Mouse (Mus musculus): ENCODE measurements around the gene Spata46. TPM values are rescaled to one million over a fixed set of nuclear protein-coding genes. Genes with fewer than 3 reads are reported as not detected.

The Spata46 gene
- polyA plus RNA-seq, 1 experiment from 2014 or later = 0.53 TPM

- TF ChIP-seq CTCF (IDR thresholded peaks at IDR 0.05) (peak; percentile 90), EP300 (IDR thresholded peaks at IDR 0.05) (0 out of 2 replicates have a peak, but pooled peaks have one; percentile 16)
- peak; percentile 91 for DNase-seq (ENCODE audit: low spot score)
- H3K4me1 ChIP-seq (ENCODE audit: insufficient read depth, low read depth, low read length) = no peaks in the 10 kb centered on the region
- peaks cover 2% of the 10 kb centered on the region; the same call in 1 of the 2 replicates for H3K9me3 ChIP-seq (ENCODE audit: low read length)
- ATAC-seq = peak; percentile 50
- WGBS = 30% methylated on average over 9 of the region's 9 CpGs
- no peaks in the 10 kb centered on the region for H3K27me3 ChIP-seq (replicated peaks; ENCODE audit: insufficient read depth, low read length)
- no peak overlapping the region for H3K4me3 ChIP-seq (ENCODE audit: low read depth, low read length)
- H3K4me2 ChIP-seq (replicated peaks; ENCODE audit: low read depth, low read length) = no peak overlapping the region
- no peak overlapping the region for H3K27ac ChIP-seq (ENCODE audit: low read length)
- H3K9ac ChIP-seq (replicated peaks; ENCODE audit: low read depth) = no peak overlapping the region
- no peaks in the 10 kb centered on the region for H3K36me3 ChIP-seq (ENCODE audit: insufficient read depth, low read length)
Measured at GRCm38 (mm10) chr1:170292239-170292951, 16.2 kb upstream of the Spata46 start.

GRCm38 (mm10) chr1:170293257-170293656, 15.3 kb upstream of the Spata46 start:
- WGBS = 73% methylated on average over 5 of the region's 5 CpGs
- DNase-seq (ENCODE audit: low spot score) = no peak

GRCm38 (mm10) chr1:170294786-170295570, 13.6 kb upstream of the Spata46 start:
- H3K9me3 ChIP-seq (ENCODE audit: low read length) = no peaks in the 10 kb centered on the region
- TF ChIP-seq CTCF (IDR thresholded peaks at IDR 0.05) = no peak
- no peak for TF ChIP-seq EP300 (IDR thresholded peaks at IDR 0.05)
- no peak for ATAC-seq
- no peak overlapping the region for H3K4me2 ChIP-seq (replicated peaks; ENCODE audit: low read depth, low read length)
- WGBS = 68% methylated on average over 15 of the region's 15 CpGs
- H3K9ac ChIP-seq (replicated peaks; ENCODE audit: low read depth) = no peak overlapping the region
- H3K4me3 ChIP-seq (ENCODE audit: low read depth, low read length) = no peak overlapping the region
- no peak overlapping the region for H3K27ac ChIP-seq (ENCODE audit: low read length)
- H3K36me3 ChIP-seq (ENCODE audit: insufficient read depth, low read length) = no peaks in the 10 kb centered on the region
- H3K27me3 ChIP-seq (replicated peaks; ENCODE audit: insufficient read depth, low read length) = no peaks in the 10 kb centered on the region
- DNase-seq (ENCODE audit: low spot score) = no peak
- no peaks in the 10 kb centered on the region for H3K4me1 ChIP-seq (ENCODE audit: insufficient read depth, low read depth, low read length)

More at GRCm38 (mm10) chr1:170293257-170293656, 15.3 kb upstream of the Spata46 start:
- no peaks in the 10 kb centered on the region for H3K4me1 ChIP-seq (ENCODE audit: insufficient read depth, low read depth, low read length)
- no peaks in the 10 kb centered on the region for H3K36me3 ChIP-seq (ENCODE audit: insufficient read depth, low read length)
- H3K4me3 ChIP-seq (ENCODE audit: low read depth, low read length) = no peak overlapping the region
- H3K9ac ChIP-seq (replicated peaks; ENCODE audit: low read depth) = no peak overlapping the region
- no peaks in the 10 kb centered on the region for H3K27me3 ChIP-seq (replicated peaks; ENCODE audit: insufficient read depth, low read length)
- ATAC-seq = no peak
- H3K27ac ChIP-seq (ENCODE audit: low read length) = no peak overlapping the region
- H3K9me3 ChIP-seq (ENCODE audit: low read length) = peaks cover 2% of the 10 kb centered on the region; the same call in 1 of the 2 replicates
- H3K4me2 ChIP-seq (replicated peaks; ENCODE audit: low read depth, low read length) = no peak overlapping the region
- TF ChIP-seq EP300 (IDR thresholded peaks at IDR 0.05) (no peak), CTCF (IDR thresholded peaks at IDR 0.05) (no peak)

DNA sequence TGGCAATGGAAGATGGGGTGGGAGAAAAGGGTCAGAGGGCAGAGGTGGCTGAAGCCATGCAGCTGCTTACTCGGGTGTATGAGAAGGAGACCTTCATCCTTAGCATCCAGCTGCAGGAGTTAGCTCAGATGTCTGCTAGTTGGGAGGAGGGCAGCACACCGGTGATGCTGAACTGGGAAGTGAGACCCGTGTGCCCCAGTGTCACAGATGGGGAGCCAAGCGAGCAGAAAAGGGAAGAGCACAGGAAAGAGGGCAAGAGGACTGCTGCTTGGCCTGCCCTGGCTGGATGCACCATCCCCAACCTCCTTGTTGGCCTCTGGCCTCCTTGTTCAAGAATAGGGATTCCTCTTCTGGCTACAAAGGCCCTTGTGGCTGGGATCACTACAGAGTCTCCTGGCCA, 9.1 kb upstream of the Spata46 start:
- TF ChIP-seq EP300 (IDR thresholded peaks at IDR 0.05) = no peak
- no peak for TF ChIP-seq CTCF (IDR thresholded peaks at IDR 0.05)
- no peak for DNase-seq (ENCODE audit: low spot score)
- no peak for ATAC-seq
- WGBS = 73% methylated on average over 4 of the region's 4 CpGs
- H3K36me3 ChIP-seq (ENCODE audit: insufficient read depth, low read length) = no peaks in the 10 kb centered on the region
- no peak overlapping the region for H3K4me3 ChIP-seq (ENCODE audit: low read depth, low read length)
- no peaks in the 10 kb centered on the region for H3K27me3 ChIP-seq (replicated peaks; ENCODE audit: insufficient read depth, low read length)
- H3K4me2 ChIP-seq (replicated peaks; ENCODE audit: low read depth, low read length) = no peak overlapping the region
- H3K27ac ChIP-seq (ENCODE audit: low read length) = no peak overlapping the region
- H3K4me1 ChIP-seq (ENCODE audit: insufficient read depth, low read depth, low read length) = no peaks in the 10 kb centered on the region
- no peak overlapping the region for H3K9ac ChIP-seq (replicated peaks; ENCODE audit: low read depth)
- no peaks in the 10 kb centered on the region for H3K9me3 ChIP-seq (ENCODE audit: low read length)

- ATAC-seq (no peak), DNase-seq (ENCODE audit: low spot score) (no peak)
- no peaks in the 10 kb centered on the region for H3K4me1 ChIP-seq (ENCODE audit: insufficient read depth, low read depth, low read length)
- no peaks in the 10 kb centered on the region for H3K9me3 ChIP-seq (ENCODE audit: low read length)
- H3K9ac ChIP-seq (replicated peaks; ENCODE audit: low read depth) = no peak overlapping the region
- 97% methylated on average over 9 of the region's 9 CpGs for WGBS
- no peak overlapping the region for H3K27ac ChIP-seq (ENCODE audit: low read length)
- H3K4me3 ChIP-seq (ENCODE audit: low read depth, low read length) = no peak overlapping the region
- H3K36me3 ChIP-seq (ENCODE audit: insufficient read depth, low read length) = no peaks in the 10 kb centered on the region
- no peak for TF ChIP-seq EP300 (IDR thresholded peaks at IDR 0.05)
- TF ChIP-seq CTCF (IDR thresholded peaks at IDR 0.05) = no peak
- H3K27me3 ChIP-seq (replicated peaks; ENCODE audit: insufficient read depth, low read length) = no peaks in the 10 kb centered on the region
- H3K4me2 ChIP-seq (replicated peaks; ENCODE audit: low read depth, low read length) = no peak overlapping the region
Measured at GRCm38 (mm10) chr1:170301686-170302085, 6.9 kb upstream of the Spata46 start.

- H3K4me2 ChIP-seq (replicated peaks; ENCODE audit: low read depth, low read length) = no peak overlapping the region
- H3K9me3 ChIP-seq (ENCODE audit: low read length) = no peaks in the 10 kb centered on the region
- no peaks in the 10 kb centered on the region for H3K36me3 ChIP-seq (ENCODE audit: insufficient read depth, low read length)
- 74% methylated on average over 6 of the region's 6 CpGs for WGBS
- no peak overlapping the region for H3K4me3 ChIP-seq (ENCODE audit: low read depth, low read length)
- no peaks in the 10 kb centered on the region for H3K27me3 ChIP-seq (replicated peaks; ENCODE audit: insufficient read depth, low read length)
- H3K4me1 ChIP-seq (ENCODE audit: insufficient read depth, low read depth, low read length) = no peaks in the 10 kb centered on the region
- ATAC-seq (no peak), DNase-seq (ENCODE audit: low spot score) (no peak)
- TF ChIP-seq EP300 (IDR thresholded peaks at IDR 0.05) (no peak), CTCF (IDR thresholded peaks at IDR 0.05) (no peak)
- no peak overlapping the region for H3K27ac ChIP-seq (ENCODE audit: low read length)
- H3K9ac ChIP-seq (replicated peaks; ENCODE audit: low read depth) = no peak overlapping the region
Measured at GRCm38 (mm10) chr1:170302456-170302855, 6.1 kb upstream of the Spata46 start.

All from lung, postnatal 0 days (tissue).